Mouse (Mus musculus): ENCODE data around the gene Zbed5. TPM values are rescaled to one million over a fixed set of nuclear protein-coding genes. Genes with fewer than 3 reads are reported as not detected.

The Zbed5 gene
- total and polyA plus RNA-seq, 3 experiments = 4.0 to 4.2 TPM; not detected in 1

DNA sequence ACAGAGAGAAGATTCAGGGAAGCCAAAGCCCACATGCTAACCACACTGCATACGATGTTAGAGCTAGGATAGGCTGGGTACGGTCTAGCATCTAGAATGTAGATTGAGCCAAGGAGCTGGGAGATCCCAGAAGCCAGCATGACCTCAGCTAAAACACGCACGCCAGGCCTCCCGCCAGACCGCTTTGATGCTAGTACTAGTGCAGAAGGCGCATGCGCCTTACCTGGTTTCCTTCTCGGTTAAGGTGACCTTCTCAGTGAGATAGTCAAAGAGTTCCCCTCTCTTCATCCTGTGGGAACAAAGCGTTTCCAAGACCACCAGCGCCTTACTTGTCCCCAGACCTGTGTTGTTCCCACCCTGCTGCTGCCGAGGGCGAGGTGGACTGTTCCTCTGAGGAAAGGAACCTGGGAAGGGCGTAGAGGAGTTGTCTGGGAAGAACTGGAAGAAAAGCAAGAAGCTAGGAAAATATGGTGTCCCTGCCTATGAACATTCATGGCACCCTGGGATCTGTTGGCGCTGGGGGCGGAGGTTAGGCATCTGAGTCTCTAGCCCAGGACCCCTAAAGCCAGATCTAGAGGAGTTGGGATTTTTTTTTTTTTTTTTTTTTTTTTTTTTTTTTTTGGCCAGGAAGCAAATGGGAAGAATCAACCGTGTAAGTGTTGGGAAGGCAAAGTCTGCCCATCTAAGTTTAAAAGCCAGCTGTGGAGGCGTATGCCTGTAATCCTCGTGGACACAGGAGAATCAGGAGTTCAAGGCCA is 26.1 kb upstream of the Zbed5 start:
- Histone ChIP-seq H3K27me3 (ENCODE audit: control insufficient read depth in 1 of 2, insufficient read depth in 2 of 2, low read length in 2 of 2) (no peaks in the 10 kb centered on the region), H3K9me3 (replicated peaks; ENCODE audit: insufficient read depth, low read length) (no peaks in the 10 kb centered on the region), H3K27ac (ENCODE audit: control insufficient read depth, low read depth, low read length) (no peak overlapping the region), H3K4me3 (ENCODE audit: control insufficient read depth in 1 of 2, insufficient read depth in 1 of 2, low read depth in 2 of 2, low read length in 2 of 2) (no peak overlapping the region), H3K36me3 (ENCODE audit: control insufficient read depth in 1 of 2, insufficient read depth in 2 of 2, low read length in 2 of 2) (no peaks in the 10 kb centered on the region), H3K4me1 (ENCODE audit: control insufficient read depth in 1 of 2, insufficient read depth in 2 of 2, low read length in 2 of 2) (no peaks in the 10 kb centered on the region), H3K79me2 (ENCODE audit: control insufficient read depth, insufficient read depth, low read length, poor library complexity) (no peaks in the 10 kb centered on the region), H3K9ac (ENCODE audit: control insufficient read depth, low read depth, low read length, poor library complexity, severe bottlenecking) (no peak overlapping the region)
- TF ChIP-seq HCFC1 (IDR thresholded peaks at IDR 0.05; ENCODE audit: low read depth, low read length) (no peak), MYC (IDR thresholded peaks at IDR 0.05; ENCODE audit: low read depth, low read length) (no peak), KAT2A (conservative IDR thresholded peaks at IDR 0.05; ENCODE audit: low read depth, low read length) (no peak), POLR2AphosphoS5 (IDR thresholded peaks at IDR 0.05; ENCODE audit: borderline replicate concordance, low read depth, low read length) (no peak), CHD1 (IDR thresholded peaks at IDR 0.05; ENCODE audit: low read depth, low read length) (no peak), SIN3A (IDR thresholded peaks at IDR 0.05; ENCODE audit: low read length) (no peak), MAX (IDR thresholded peaks at IDR 0.05; ENCODE audit: low read length) (no peak), USF1 (IDR thresholded peaks at IDR 0.05; ENCODE audit: low read depth, low read length) (no peak), POLR2AphosphoS2 (IDR thresholded peaks at IDR 0.05; ENCODE audit: low read length) (no peak), POLR2A (IDR thresholded peaks at IDR 0.05; ENCODE audit: control insufficient read depth in 1 of 2, insufficient read depth in 1 of 2, low read depth in 1 of 2, low read length in 2 of 2, poor library complexity in 1 of 2) (no peak), CHD2 (IDR thresholded peaks at IDR 0.05; ENCODE audit: low read length) (no peak), MXI1 (IDR thresholded peaks at IDR 0.05; ENCODE audit: low read depth, low read length) (no peak), EP300 (IDR thresholded peaks at IDR 0.05; ENCODE audit: low read depth in 1 of 2, low read length in 2 of 2) (no peak), MAFK (IDR thresholded peaks at IDR 0.05; ENCODE audit: borderline replicate concordance, low read depth, low read length) (no peak), TCF12 (IDR thresholded peaks at IDR 0.05; ENCODE audit: low read depth, low read length) (no peak), NELFE (IDR thresholded peaks at IDR 0.05; ENCODE audit: low read depth, low read length) (no peak), RCOR1 (IDR thresholded peaks at IDR 0.05; ENCODE audit: low read depth, low read length) (no peak)
- no peak for DNase-seq (ENCODE audit: low read depth, low spot score)

DNA sequence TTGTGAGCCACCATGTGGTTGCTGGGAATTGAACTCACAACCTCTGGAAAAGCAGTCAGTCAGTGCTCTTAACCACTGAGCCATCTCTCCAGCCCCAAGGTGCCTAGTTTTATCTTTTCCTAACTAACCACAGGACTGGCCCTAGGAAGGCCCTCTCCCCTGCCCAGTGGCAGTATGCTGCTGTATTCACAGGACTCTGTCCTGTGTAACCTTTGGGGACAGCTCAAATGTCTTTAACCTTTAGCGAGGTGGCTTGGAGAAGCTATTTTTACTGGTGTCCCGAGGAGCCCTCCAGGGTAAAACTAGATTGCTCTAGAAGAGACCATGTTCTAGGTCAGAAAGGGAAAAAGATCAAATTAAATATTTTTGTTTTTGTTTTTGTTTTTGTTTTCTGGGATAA is 24.3 kb upstream of the Zbed5 start:
- Histone ChIP-seq H3K9ac (ENCODE audit: control insufficient read depth, low read depth, low read length, poor library complexity, severe bottlenecking) (no peak overlapping the region), H3K79me2 (ENCODE audit: control insufficient read depth, insufficient read depth, low read length, poor library complexity) (no peaks in the 10 kb centered on the region), H3K27me3 (ENCODE audit: control insufficient read depth in 1 of 2, insufficient read depth in 2 of 2, low read length in 2 of 2) (no peaks in the 10 kb centered on the region), H3K27ac (ENCODE audit: control insufficient read depth, low read depth, low read length) (no peak overlapping the region), H3K9me3 (replicated peaks; ENCODE audit: insufficient read depth, low read length) (no peaks in the 10 kb centered on the region), H3K4me1 (ENCODE audit: control insufficient read depth in 1 of 2, insufficient read depth in 2 of 2, low read length in 2 of 2) (no peaks in the 10 kb centered on the region), H3K36me3 (ENCODE audit: control insufficient read depth in 1 of 2, insufficient read depth in 2 of 2, low read length in 2 of 2) (no peaks in the 10 kb centered on the region), H3K4me3 (ENCODE audit: control insufficient read depth in 1 of 2, insufficient read depth in 1 of 2, low read depth in 2 of 2, low read length in 2 of 2) (no peak overlapping the region)
- no peak for DNase-seq (ENCODE audit: low read depth, low spot score)
- no peak for TF ChIP-seq MAZ (IDR thresholded peaks at IDR 0.05; ENCODE audit: low read depth, low read length)
- no peak for TF ChIP-seq UBTF (IDR thresholded peaks at IDR 0.05; ENCODE audit: borderline replicate concordance, insufficient read depth, low read depth, low read length)
- no peak for TF ChIP-seq CHD1 (IDR thresholded peaks at IDR 0.05; ENCODE audit: low read depth, low read length)
- no peak for TF ChIP-seq TAL1 (IDR thresholded peaks at IDR 0.05; ENCODE audit: low read length)
- TF ChIP-seq GABPA (IDR thresholded peaks at IDR 0.05; ENCODE audit: low read depth, low read length) = no peak
- TF ChIP-seq NELFE (IDR thresholded peaks at IDR 0.05; ENCODE audit: low read depth, low read length) = no peak
- no peak for TF ChIP-seq TBP (IDR thresholded peaks at IDR 0.05; ENCODE audit: low read depth, low read length)
- no peak for TF ChIP-seq E2F4 (IDR thresholded peaks at IDR 0.05; ENCODE audit: borderline replicate concordance, low read depth, low read length)
- TF ChIP-seq CTCF (IDR thresholded peaks at IDR 0.05 in 2 of 3, conservative IDR thresholded peaks at IDR 0.05 in 1 of 3; ENCODE audit: control insufficient read depth in 1 of 3, insufficient read depth in 1 of 3, low read depth in 2 of 3, low read length in 3 of 3, poor library complexity in 1 of 3, severe bottlenecking in 1 of 3) = no peak
- TF ChIP-seq EP300 (IDR thresholded peaks at IDR 0.05; ENCODE audit: low read depth in 1 of 2, low read length in 2 of 2) = no peak
- no peak for TF ChIP-seq ZMIZ1 (IDR thresholded peaks at IDR 0.05; ENCODE audit: low read depth, low read length)
- TF ChIP-seq ZC3H11A (IDR thresholded peaks at IDR 0.05; ENCODE audit: low read depth, low read length) = no peak
- no peak for TF ChIP-seq KAT2A (conservative IDR thresholded peaks at IDR 0.05; ENCODE audit: low read depth, low read length)
- TF ChIP-seq ZNF384 (IDR thresholded peaks at IDR 0.05; ENCODE audit: low read depth, low read length) = no peak
- TF ChIP-seq MAX (IDR thresholded peaks at IDR 0.05; ENCODE audit: low read length) = no peak
- TF ChIP-seq SMC3 (IDR thresholded peaks at IDR 0.05; ENCODE audit: low read depth, low read length) = no peak
- TF ChIP-seq MAFK (IDR thresholded peaks at IDR 0.05; ENCODE audit: borderline replicate concordance, low read depth, low read length) = no peak
- TF ChIP-seq MEF2A (IDR thresholded peaks at IDR 0.05; ENCODE audit: extremely low read depth, insufficient replicate concordance, low read depth, low read length, poor library complexity, severe bottlenecking) = no peak
- no peak for TF ChIP-seq POLR2AphosphoS5 (IDR thresholded peaks at IDR 0.05; ENCODE audit: borderline replicate concordance, low read depth, low read length)
- no peak for TF ChIP-seq GATA1 (IDR thresholded peaks at IDR 0.05; ENCODE audit: low read depth, low read length)
